Mouse (Mus musculus): Measurements from ENCODE around the gene Ube3a. TPM values are rescaled to one million over a fixed set of nuclear protein-coding genes. Genes with fewer than 3 reads are reported as not detected.

Gene Ube3a
- 10 to 100 TPM; 67.4 to 78.2 TPM for total RNA-seq (2023)

DNA sequence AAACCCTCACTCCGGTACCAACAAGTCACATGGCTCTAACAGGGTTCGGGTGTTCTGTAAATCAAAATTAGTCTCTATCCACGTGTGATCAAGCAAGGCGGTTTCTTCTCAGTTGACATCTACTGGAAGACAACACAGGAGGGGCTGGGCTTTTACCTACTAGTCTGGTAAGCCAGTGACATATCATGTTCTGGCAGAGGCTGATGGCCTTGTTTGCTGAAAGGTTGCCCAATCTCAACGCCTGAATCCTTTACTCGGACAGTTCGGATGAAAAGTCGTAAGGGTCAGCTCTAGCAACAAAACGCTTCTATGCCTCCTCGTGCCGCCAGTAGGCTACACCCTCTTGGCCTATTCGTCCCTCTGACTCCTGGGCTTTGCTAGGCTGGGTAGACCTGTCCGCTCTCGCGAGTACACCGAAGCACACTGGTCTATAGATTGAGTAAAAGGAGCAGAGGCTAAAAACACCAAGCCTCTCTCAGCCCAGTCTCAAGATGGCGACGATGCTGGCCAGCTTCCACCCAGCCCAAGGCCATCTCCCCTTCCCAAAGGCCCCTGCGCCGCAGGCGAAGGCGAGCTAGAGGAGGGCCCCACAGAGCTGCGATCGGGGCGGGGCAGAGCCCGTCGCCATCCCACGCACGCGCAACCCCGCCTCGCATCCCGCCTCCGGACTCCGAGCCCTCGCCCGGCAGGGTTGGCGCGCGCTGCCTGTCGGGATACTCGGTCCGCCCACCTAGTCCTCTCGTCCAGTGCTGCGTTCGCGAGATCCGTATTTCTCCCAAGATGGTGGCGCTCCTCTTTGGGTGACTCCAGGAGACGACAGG lies at the start of gene Ube3a:
Gene Ube3a (plus strand): TSS at position 706 of the 821 bp plus-strand sequence.

